Mouse (Mus musculus) c-Kit-positive CD71-positive TER-119-positive erythroid progenitor cells, embryonic 14.5 days (primary cell): Measurements from ENCODE around the gene Tnrc6a.
"Not testable (repeated sequence)": the region's sequence is repeated elsewhere in the genome, so short reads cannot be mapped to it uniquely, and the experiment has no call there.

Experiments
- DNase-seq: peaks from one replicate; pipeline ENCODE4 v3.0.0-alpha.2; 2013; ENCODE audit warnings: low spot score

The Tnrc6a gene

GRCm38 (mm10) chr7:123123665-123124298, at the start of gene Tnrc6a:
Gene Tnrc6a (plus strand): TSS chr7:123123885.
- DNase-seq: peak; percentile 85

- DNase-seq: no peak
Measured at GRCm38 (mm10) chr7:123082236-123082635, 41.4 kb upstream of the Tnrc6a start.

GRCm38 (mm10) chr7:123083441-123084123, 40.1 kb upstream of the Tnrc6a start:
- no peak for DNase-seq

GRCm38 (mm10) chr7:123084180-123084691, 39.4 kb upstream of the Tnrc6a start:
- no peak for DNase-seq

GRCm38 (mm10) chr7:123084708-123085107, 39.0 kb upstream of the Tnrc6a start:
- DNase-seq: no peak

- no peak for DNase-seq
Measured at GRCm38 (mm10) chr7:123088920-123089319, 34.8 kb upstream of the Tnrc6a start.

- DNase-seq: no peak
Measured at GRCm38 (mm10) chr7:123096344-123097120, 27.2 kb upstream of the Tnrc6a start.

GRCm38 (mm10) chr7:123097891-123098750, 25.6 kb upstream of the Tnrc6a start:
- DNase-seq: no peak

- DNase-seq: no peak
Measured at GRCm38 (mm10) chr7:123101295-123101694, 22.4 kb upstream of the Tnrc6a start.

- DNase-seq: not testable (repeated sequence)
Measured at GRCm38 (mm10) chr7:123105381-123105780, 18.3 kb upstream of the Tnrc6a start.

GRCm38 (mm10) chr7:123105906-123106305, 17.8 kb upstream of the Tnrc6a start:
- DNase-seq: no peak

- no peak for DNase-seq
Measured at GRCm38 (mm10) chr7:123106326-123106725, 17.4 kb upstream of the Tnrc6a start.

GRCm38 (mm10) chr7:123108058-123109055, 15.3 kb upstream of the Tnrc6a start:
- peak; percentile 44 for DNase-seq

GRCm38 (mm10) chr7:123109361-123110000, 14.2 kb upstream of the Tnrc6a start:
- DNase-seq: no peak

- no peak for DNase-seq
Measured at GRCm38 (mm10) chr7:123110135-123110534, 13.6 kb upstream of the Tnrc6a start.

- no peak for DNase-seq
Measured at GRCm38 (mm10) chr7:123113590-123113989, 10.1 kb upstream of the Tnrc6a start.

- no peak for DNase-seq
Measured at GRCm38 (mm10) chr7:123116799-123117198, 6.9 kb upstream of the Tnrc6a start.

GRCm38 (mm10) chr7:123117209-123117608, 6.5 kb upstream of the Tnrc6a start:
- DNase-seq: no peak

GRCm38 (mm10) chr7:123120516-123120915, 3.2 kb upstream of the Tnrc6a start:
- no peak for DNase-seq

- DNase-seq: peak; percentile 15
Measured at GRCm38 (mm10) chr7:123124299-123124716, 623 bp downstream of the Tnrc6a start.
